Mouse (Mus musculus) common myeloid progenitor, adult 5-6 weeks (primary cell): ENCODE measurements at regions not wholly inside any gene's neighbourhood (a gene's known extent, or its start where the extent isn't known, plus 50 kb on each side); places are given as distances from the start of the nearest gene placed in this dataset.
A peak's percentile ranks its signal among the peaks of the same experiment; 100 is the strongest.
"Not testable (repeated sequence)": the region's sequence is repeated elsewhere in the genome, so short reads cannot be mapped to it uniquely, and the experiment has no call there.

Experiments
- ATAC-seq: replicated peaks from 2 replicates; pipeline ENCODE4 v1.8.0; 2016; ENCODE audit warnings: low read depth, mild to moderate bottlenecking, moderate TSS enrichment, inconsistent platforms; ENCODE audit not compliant: poor library complexity, severe bottlenecking

DNA sequence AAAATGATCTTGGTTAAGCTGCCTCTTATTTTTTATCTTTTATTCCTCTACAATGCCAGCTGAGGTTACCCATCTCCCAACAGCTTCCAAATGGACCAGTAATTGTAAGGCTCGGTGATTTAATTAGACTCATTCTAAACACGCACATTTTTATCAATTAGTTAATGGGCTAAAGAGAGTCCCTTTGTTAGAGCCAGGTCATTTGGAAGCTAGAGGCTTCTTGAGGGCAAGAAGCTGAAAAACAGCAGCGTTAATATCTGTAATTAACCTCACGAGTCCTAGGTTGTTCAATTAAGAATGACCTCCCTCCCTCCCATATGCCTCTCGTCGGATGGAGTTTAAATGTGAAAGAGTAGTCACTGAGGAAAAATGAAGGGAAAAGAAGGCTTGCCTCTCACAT is 66.5 kb downstream of the Otx2 start:
- ATAC-seq: no peak

DNA sequence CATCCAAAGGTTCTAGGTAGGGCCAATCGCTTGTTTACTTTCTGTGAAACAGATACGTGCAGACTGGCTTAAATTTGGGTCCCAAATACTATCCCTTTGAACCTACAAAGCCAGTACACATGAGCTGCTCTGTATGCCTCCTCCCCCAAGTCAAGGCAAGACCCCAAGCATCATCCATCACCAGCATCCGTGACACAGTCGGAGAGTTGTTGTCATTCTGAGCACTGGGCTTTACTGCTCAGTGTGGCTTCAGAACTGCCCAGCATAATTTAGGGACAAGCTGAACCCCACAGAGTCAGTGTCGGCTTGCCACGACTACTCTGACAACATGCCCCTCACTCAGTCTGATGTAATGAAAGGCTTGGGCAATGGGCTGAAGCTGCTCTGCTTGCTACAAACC is 70.1 kb downstream of the Otx2 start:
- ATAC-seq: no peak

GRCm38 (mm10) chr14:48594334-48594733 is 79.3 kb downstream of the Otx2 start:
- ATAC-seq: no peak

DNA sequence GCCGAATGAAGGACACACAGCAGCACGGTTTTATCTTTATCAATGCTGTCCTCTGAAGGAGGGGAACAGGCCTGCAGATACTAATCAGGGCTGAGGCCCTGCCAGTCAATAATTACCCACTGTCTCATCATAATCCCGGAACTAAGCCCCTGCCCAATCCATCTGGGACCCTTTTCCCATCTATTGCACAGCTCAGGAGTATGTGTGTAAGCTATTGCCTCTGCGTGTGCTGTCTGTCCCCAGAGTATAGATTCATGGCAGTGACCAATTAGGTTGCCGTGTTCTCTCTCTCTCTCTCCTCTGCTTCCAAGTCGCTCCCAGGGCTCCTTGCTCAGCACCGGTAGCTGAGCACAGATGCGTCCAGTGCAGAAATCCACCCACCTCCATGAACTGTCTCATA is 80.3 kb downstream of the Otx2 start:
- no peak for ATAC-seq

DNA sequence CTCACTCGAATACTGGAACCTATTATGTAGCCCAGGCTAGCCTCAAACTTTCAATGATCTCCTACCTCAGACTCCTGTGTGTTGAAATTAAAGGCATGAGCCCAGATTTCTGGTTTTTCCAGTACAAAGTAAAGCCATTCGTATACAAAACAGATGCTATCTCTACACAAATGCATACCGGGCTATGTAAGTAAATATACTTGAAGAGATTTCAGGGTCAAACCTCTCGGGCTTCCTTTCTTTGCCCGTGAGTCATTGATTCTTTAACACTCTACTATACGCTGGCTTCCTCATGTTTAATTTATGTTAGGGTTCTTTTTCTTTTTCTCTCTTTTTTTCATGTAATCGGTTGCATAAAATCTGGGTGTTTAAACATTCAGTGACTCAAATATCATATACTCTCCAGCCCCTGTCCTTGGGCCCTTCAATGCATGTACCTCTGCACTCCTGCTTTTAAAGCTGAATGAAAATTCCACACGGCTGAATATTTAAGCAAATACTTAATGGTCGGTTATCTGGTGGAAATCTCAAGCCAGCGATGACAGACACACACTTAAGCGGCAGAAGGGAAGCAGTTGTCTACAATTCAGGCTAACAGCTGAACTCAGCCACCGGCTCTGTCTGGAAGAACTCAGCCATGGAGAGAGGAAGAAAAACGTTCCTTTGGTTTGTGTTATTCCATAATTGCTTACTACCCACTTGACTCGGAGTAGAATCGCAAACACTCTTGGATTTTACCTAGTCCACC is 82.0 kb downstream of the Otx2 start:
- no peak for ATAC-seq

DNA sequence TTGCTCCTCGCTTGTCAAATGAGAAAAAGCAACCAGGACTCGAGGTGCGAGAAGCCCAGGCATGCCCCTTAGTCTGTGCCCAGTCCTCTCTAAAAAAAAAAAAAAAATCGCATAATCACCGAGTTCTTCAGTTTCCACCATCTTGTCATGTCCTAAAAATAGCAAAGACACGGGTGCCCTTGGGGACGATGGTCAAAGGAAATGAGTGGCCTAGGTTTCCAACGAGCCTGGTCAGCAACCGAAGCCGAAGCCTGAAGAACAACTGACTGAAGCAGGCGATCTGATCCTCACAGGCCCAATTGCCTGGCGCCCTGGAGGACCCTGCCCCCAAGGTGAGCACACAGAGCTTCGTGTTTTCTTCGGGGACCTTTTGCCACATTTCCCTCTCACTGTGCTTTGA is 83.2 kb downstream of the Otx2 start:
- ATAC-seq: no peak

GRCm38 (mm10) chr14:48589702-48590325 is 83.8 kb downstream of the Otx2 start:
- ATAC-seq: 0 out of 2 replicates have a peak, but pooled peaks have one; percentile 29

- ATAC-seq: no peak
Measured at GRCm38 (mm10) chr14:48585820-48586219, 87.8 kb downstream of the Otx2 start.

DNA sequence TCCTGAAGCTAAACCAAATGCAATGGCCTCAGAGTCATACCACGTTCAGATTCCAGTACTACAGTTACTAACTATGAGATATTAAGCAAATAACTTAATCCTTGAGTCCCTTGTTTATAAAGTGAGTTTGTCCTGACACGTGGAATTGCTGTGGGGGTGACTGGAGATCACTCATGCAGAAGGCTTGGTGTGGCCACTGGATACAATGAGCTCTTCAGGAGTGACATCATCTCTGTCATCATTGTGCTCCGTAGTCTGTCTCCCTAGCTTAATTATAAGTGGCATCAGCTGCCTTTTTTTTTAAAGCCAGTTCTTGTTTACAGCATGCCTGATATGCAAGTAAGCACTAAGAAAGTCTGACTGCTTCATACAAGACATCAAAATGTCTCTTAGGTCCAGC is 89.0 kb downstream of the Otx2 start:
- no peak for ATAC-seq

GRCm38 (mm10) chr14:48583516-48583915 is 90.1 kb downstream of the Otx2 start:
- ATAC-seq: no peak

- ATAC-seq: no peak
Measured at GRCm38 (mm10) chr14:48582080-48582479, 91.5 kb downstream of the Otx2 start.

- ATAC-seq: not testable (repeated sequence)
Measured at GRCm38 (mm10) chr14:48581308-48581707, 92.3 kb downstream of the Otx2 start.

GRCm38 (mm10) chr14:48580396-48580795 is 93.2 kb downstream of the Otx2 start:
- ATAC-seq: no peak

GRCm38 (mm10) chr14:48579985-48580384 is 93.6 kb downstream of the Otx2 start:
- no peak for ATAC-seq
